Mouse (Mus musculus): ENCODE measurements at regions not wholly inside any gene's neighbourhood (a gene's known extent, or its start where the extent isn't known, plus 50 kb on each side); places are given as distances from the start of the nearest gene placed in this dataset.

DNA sequence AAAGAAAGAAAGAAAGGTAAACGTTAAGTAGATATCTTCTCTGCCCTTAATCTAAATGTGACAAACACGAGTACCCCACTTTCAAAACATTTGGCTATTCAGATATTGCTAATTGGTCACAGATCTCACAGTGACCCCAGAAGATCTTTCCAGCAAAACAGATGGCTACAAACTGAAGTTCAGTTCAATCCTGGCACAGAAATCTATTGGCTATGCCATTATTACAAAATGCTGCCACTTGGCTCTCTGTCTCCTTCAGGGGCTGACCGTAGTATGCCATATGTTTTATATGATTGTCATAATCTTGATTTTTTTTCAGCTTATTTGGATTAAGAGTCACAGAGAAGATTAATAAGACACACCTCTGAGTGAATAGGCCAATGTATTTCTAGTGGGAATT, 873.2 kb downstream of the Slc22a22 start:
- no peak for DNase-seq

DNA sequence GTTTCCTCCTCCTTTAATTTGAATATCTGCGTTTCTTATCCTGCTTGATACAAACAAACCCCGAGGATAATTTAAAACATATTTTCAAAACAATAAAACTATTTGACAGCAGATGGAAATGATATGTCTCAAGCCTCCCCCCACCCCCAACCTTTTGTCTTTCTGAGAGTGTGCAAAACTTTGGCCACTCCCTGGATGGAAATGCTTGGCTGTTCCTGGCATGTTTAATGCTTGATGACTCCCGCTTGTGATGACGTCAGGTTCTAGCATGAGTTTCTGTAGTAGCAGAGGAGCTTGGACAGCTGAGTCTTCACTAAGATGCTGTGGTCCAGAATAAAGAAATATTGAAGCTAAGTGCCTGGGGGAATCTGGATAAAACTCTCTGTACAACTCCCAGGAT, 884.8 kb downstream of the Slc22a22 start:
- DNase-seq: no peak

DNA sequence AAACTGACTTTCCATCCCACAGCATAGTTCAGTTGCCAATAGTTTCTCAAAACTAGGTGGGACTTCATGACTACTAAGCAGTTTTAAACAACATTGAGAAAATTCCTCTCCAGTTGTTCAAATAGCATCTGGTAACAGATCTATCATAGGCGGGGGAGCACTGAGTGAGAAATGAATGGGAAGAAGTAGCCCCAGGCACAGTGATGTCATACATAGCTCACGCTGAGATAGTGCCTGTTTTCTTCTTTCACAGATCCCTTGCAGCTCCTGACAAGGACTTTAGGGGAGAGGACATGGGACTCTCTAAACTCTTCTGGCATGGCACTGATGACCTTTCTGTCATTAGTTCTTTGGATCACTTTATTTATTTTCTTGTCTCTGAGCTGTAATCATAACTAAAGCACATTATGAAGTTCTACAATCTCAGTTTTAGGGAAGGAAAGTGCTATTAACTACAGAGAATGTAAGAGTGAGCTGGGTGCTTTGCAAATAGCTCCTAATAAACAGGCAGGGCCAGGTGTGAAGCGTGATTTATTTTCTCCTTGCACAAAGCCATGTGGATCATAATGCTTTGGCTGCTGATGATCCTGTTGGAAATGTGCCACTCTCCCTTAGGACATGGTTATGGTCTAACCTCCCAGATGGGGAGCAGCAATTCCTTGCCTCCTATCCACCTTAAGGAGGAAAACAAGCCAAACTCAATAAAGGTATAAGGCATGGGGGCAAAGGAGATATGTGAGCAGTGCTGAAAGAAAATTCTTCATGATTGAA, 896.5 kb downstream of the Slc22a22 start:
- no peak for DNase-seq

DNA sequence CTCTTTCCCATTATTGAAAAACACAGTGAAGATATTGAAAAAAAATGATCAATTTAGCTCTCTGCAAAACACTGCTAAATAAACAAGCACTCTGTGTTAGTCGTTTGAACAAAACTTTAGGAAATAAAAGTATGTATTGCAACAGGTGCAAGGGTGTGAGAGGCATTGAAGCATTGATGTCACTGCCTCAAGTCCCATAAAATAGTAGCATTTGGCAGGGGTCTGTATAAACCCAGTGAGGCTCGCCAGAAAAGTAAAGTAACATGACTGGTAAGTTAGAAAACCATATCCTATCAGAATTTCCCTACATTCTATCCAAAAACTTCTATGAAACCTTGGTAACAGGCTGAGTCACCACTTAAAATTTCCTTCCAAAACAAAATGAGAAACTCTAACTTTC, 914.2 kb downstream of the Slc22a22 start:
- no peak for DNase-seq

DNA sequence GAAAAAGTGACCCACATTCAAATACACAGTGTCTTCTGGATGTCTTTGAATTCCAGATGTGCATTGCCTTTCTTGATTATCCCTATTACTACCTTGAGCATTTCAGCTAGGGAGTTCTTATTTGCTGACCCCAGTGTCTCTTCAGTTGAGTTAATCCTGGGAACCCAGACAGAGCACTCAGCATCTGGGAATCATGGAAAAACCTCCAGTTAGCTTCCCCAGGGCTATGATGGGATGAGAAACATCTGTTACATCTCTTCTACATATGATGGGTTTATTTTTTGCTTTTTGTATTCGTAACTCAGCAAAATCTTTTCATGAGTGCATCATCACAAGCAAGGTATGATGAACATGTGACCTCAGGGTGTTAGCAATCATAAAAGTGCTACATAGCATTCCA, 914.6 kb downstream of the Slc22a22 start:
- no peak for DNase-seq

DNA sequence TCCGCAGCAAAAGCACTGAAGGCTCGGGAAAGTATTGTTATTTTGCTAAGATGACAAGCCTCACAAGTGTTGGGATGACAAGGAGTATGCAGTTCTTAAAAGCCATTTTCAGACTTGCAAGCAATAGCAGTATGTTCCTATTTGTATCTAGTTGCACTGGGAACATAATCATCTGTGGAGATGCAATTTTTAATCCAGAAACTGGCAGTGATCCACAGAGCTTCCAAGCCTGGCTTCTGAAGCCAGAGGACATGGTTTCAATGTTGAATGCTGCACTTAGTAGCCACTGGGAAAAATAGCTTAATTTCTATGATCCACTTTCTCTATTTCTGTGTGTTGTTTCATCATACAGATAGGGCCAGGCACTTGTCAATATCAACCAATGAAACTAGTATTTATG, 915.3 kb downstream of the Slc22a22 start:
- DNase-seq: no peak

DNA sequence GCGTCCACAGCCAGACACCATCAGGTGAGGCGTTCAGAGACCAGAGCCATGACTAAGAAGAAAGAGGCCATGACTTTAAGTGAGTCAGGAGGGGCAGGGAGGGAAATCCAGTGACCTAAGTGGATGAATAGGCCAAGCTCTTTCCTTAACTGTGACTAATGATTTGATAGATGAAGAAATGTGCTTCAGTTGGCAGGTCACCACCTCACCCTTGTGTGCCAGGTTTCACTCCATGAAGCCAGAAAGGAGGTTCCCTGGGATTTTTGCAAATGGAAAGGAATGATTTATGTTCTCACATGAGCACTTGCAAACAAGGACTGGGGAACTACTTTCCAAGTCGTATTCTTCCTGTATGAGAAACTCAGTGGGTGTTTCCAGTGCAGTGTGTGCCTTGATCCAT, 923.0 kb downstream of the Slc22a22 start:
- DNase-seq: no peak

DNA sequence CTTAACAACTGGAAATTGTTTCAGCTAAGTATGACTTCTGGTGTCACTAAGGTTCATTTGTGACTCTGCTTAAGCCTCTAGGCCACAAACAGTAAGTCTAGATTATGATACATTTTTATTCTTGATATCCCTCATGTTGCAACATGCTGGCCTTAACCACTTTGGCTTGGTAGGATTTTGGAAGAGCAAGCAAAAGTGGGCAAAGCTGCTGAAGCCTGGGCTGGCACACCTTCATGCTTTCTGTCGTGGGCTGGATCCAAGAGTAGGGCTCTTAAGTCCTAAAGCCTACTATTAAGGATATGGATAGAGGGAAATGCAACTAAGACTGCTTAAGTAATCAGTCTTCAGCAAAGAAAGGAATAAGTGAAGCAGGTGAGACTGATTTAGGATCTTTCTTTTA, 923.6 kb downstream of the Slc22a22 start:
- DNase-seq: no peak

DNA sequence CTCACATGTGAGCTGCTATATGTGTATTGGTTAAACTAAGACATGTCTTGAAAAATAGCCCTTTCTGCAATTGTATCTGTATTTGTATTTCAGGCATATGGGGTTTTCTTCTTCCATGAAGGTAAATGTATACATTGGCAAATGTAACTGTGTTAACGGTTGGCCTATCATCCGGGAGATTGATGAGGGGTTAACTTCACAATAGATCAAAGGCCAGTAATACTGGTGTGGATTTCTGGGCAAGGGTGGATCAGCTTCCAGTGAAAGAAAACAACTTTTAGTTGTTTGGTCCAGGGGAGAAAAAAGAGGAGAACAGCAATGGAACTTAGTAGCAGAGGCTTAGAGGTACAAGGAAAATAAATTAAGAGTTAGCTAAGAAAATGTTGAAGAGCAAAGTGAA, 945.9 kb downstream of the Slc22a22 start:
- DNase-seq: no peak

DNA sequence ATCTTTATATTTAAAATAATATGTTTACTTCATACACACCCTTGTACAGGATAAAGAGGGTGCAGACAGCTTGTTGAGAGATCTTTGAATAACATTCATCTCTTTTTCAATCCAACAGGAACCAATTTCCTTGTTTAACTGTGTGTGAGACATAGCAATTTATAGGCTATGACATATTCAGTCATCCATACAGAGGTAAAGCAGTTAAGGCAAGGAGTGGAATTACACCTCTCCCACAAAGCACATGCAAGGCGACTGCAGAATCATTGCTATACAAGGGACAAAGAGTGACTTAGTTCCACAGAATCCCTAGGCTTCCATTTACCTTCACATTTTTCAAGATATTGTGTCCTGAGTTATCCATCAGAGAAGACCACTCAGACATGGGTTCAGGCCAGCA, 959.0 kb downstream of the Slc22a22 start:
- no peak for DNase-seq

DNA sequence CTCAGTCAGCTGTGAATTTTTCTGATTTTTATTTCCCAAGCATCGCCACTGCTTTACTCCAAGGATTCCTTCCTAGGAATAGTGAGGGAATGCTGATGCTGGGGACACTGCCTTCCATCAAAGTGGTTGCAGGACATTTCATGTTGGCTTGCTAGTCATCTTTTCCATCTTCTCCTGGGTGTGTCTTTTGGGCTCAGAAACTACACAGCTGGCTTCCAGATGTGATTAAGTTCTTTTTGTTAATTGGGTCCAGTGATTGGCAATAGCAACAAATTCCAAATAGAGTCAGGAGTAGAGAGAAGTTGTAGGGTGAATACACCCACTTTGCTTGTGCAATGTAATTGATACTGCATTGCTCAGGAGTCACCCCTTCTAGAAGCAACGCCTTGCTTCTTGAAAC, 961.3 kb downstream of the Slc22a22 start:
- DNase-seq: no peak

DNA sequence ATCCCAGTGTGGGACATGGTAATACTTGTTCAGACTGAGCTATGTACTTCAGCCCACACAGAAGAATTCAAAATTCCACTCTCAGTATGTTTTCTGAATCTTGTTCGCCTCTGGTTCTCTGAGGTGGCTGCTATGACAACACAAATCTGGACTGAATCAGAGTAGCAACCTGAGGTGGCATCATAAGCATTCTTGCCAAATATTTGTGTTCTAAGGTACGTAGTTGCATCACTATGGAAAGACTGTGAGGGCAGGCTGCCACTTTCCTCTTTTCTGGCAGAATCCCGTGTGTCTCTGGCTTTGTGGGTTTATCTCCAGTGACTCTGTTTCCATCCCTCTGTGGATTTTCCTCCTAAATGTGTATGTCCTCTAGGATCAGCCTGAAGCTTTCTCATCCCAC, 978.7 kb downstream of the Slc22a22 start:
- no peak for DNase-seq

DNA sequence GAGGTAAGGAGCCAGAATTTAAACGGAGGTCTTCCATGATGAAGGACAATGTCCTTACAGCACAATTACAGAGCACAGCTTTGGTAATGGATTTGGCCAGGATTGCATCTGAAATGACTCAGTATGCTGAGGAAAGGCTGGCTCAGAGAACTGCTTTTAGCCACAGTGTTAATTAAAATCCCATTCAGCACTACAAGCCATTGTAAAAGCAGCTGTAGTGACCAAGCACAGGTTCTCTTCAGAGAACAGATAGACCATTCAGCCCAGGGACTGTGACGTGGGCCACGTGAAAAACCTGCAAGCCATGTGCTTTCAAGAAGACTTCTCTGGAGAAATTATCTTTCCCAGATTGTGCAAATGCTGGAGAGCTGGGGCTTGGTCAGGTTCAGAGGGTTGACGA, 979.7 kb downstream of the Slc22a22 start:
- no peak for DNase-seq

DNA sequence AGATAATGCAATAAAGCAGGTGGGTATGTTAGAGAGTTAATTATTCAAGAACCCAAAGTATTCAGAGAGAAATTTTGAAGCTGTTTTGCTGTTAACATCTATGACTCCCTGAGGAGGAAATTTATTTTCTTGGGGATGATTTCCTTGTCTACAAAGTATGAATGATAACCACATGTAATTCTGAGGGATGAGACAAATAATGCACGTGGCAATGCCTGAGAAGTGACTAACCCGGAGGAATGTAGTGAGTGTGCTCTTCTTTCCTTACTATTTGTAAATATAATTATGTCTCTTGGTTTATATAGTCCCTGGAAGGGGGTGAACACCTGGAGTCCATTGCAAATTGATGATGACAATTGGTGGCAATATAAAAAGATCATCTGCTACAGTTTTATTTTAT, 981.1 kb downstream of the Slc22a22 start:
- no peak for DNase-seq

DNA sequence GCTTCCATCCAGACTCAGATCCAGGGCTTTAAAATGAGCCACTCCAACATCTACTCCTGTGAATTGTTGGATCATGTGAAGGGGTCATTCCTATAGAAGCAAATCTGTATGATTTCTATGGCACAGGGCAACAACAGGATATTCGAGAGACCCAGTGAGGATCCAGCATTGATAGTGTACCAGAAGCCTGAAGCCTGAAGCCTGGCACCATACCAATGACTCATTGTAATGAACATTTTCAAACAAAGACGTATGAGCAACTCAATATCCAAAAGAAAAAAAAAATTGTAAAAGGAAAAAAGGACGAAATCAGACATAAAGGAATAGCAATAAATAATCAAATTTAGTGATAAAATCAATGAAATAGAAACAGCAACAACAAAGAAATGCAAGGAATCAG, 991.5 kb downstream of the Slc22a22 start:
- no peak for DNase-seq

DNA sequence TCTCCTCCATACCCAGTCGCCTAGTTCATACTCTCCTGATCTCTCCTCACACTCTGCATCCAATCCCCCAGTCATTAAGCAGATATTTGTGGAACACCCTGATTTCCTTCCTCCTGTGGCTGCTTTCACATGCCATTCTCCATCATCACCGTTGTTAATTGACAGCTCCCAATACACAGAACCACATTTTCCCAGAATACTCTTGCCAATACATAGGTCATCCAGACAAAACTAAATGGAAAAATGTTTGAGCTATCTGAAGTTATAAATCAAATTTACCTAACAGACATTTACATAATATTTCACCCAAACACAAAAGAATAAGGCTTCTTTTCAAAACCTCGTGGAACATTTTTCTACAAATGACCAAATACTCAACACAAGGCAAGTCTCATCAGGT, 992.7 kb downstream of the Slc22a22 start:
- DNase-seq: no peak

DNA sequence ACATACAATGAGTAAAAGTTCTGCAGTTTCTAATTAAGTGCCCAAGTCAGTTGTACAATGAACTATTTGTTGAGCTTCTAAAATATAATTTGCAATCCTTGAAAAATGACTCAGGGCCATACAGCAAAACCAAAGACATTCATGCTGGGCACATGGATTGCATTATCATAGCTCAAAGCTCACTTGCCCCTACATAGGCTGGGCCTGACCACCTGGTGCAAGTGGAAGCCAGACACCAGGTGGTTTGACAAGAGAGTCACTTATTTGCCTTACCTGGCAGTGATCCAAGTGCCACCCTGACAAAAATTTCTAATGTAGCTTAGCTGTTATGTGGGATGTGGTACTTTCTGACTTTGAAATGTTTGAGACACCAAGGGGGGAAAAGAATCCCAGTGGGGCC, 997.7 kb downstream of the Slc22a22 start:
- no peak for DNase-seq

DNA sequence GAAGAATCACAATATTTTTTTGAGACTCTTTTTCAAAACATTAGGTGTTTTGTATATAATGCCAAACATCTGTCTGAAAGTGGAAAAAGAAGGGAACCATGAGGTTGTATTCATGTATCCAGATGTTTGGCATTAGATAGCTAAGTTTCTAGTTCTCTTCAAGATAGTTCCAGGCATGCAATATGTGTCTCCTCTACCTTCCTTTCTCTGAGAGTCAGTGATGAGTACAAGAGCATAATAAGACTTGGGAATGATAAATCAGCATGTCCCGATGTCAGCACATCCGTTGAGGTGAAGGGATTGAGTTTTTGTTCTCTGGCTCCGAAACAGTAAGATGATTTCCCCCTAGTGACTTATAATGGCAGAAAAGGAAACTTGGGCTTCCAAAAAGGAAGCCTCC, 998.4 kb downstream of the Slc22a22 start:
- no peak for DNase-seq

DNA sequence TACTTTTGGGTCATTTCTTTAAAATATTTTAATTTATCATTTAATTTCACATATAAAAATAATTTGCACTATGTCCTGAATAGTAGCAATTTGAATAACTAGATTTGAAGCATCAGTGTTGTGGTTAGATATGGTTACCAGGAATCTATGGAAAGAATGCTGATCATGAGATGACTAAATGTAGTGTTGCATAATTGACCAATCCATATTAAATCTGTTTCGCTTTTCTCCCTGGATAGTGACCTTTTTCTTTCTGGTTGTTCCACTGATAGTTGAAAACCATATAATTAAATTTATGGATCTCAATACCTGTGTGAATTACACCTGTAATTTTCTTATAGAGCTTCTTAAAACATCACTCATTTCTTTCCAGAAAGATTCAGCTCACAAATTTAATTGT, 1003.7 kb downstream of the Slc22a22 start:
- no peak for DNase-seq

DNA sequence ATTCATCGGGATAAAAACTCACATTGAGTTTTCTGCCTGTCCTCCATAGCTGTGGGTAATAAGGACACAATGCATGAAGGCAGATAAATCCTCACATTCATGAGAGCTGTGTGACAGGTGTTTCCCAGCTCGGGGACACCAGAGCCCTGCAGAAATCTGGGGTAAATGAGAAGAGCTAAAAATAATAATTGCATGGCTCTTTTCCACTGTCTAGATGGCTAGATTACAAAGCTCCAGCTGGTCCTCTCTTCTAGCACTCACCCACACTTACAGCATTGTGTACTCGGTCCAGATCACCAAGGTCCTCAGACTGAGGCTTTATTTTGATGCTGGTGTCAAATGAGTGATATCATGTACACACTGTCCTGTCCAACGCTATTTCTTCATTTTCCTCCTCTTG, 1025.5 kb downstream of the Slc22a22 start:
- no peak for DNase-seq

DNA sequence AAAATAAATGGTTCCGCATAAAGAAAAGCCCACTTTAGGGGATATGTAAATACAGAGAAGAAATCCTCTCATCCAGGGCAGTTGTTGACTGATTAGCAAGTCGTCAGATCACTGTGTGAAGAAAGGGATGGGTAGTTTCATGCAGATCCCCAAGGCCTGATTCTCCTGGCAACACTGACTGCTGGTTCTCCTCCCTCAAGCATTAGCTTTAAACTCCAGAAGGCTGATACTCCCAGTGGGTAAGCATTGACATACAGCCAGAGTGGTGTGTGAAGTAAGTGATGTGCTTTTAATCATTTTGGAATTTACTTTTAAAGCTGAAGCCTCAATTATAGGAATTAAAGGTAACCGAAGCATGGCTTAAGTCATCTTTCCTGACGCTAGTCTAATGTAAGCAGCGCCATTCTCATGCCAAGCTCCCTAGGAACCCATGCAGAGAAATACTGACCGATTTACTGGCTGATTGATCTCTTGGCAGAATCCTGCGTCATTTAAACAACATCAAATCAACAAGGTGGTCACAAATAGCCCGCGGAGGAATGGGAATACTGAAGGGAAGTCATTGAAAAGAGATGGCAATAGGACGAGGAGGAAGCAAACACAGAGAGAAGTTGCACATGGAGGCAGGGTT, 1029.3 kb downstream of the Slc22a22 start:
- DNase-seq: no peak

DNA sequence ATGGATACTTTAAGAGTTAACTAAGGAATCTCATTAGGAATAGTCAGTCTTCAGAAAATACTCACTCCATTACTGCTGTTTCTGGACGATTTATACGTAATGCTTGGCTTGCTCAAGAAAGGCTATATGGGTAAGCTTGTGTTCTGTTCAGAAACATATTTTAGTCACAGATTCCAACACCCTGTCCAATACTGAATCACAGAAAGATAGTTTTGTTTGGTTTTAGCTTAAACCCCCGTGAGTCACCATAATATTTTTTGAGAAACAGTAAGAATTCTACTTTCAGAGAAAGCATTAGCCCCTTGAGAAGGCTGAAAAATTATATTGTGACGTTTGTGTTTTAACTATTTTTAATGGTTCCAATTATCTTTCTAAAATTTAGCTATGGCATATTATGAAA, 1037.3 kb downstream of the Slc22a22 start:
- DNase-seq: no peak

DNA sequence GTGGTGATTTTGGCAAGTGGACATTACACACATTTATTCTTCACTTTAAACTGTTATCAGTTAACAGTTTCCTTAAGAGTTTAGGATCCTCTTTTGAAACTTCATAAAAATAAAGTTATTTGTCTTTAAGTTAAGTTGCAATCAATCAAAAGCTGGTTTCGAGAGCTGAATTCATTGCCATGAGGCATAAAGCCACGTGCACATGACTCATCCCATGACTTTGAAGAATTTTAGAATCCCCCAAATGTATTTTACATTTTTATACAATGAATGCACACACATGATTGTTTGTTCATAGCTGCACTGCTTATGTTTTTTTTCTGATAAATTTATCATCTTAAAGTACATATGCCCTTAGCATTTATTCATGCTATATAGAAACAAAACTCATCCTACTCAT, 1039.1 kb downstream of the Slc22a22 start:
- DNase-seq: no peak

DNA sequence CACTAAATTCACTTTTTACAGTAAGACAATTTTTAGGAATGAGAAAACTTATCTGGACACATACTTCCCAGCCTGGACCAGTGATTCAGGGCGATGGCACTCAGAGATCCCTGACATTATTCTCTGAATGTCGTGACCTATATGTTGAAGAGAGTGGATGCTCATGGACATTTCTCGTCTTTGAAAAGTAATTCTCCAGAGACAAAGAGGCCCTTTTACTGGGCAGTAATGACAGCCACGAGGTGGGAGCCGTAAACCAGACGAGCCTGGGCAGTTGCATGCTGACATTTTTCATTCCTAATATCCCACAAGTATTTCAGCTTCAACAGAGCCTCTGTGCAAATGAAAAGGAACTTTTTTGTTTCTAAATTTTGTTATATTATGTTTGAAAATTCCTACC, 1041.3 kb downstream of the Slc22a22 start:
- no peak for DNase-seq

DNA sequence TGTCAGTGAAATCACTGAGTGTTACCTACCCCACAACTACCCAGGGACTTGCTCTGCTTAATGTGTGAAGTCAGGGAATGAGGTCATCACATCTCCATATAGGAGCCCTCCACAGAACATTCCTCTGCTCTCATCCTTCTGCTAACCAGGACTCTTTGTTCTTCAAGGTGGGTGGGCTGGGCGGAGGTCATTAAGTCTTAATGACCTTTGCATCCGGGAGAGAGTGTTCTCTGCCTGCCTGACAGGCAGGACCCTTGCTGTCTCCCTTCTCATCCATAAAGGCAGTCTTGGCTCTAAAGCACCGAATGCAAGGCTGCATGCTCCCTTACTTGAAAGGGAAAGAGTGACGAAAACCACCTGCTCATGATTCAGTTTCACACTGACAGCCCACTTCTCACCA, 1051.4 kb downstream of the Slc22a22 start:
- DNase-seq: no peak
